Mouse (Mus musculus) stomach, postnatal 0 days (tissue): ENCODE data around the gene Tubal3.

Source experiments
- CTCF ChIP-seq: IDR thresholded peaks from 2 replicates; pipeline ENCODE4 v1.5.1; 2016; ENCODE audit warnings: antibody characterized with exemption, low read depth, mild to moderate bottlenecking, moderate library complexity
- EP300 ChIP-seq: optimal IDR thresholded peaks from 2 replicates; pipeline ENCODE3; 2016; ENCODE audit warnings: antibody characterized with exemption

DNA sequence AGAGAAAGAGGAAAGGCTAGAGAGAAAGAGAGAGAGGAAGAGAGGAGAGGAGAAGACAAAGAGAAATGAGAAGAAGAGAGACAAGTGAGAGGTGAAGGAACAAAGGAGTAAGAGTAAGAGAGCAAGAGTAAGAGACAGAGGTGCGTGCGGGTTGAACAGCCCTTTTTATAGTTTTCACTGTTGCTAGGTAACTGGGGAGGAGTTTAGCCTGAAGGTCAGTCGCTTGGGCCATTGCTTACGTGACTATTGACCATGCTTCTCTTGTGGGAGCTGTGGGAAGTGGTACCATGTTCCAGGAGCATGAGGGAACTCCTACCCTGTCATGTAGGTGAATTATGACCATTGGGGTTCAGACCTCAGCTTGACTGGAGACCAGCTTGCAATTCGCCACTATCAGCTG is 7.7 kb upstream of the Tubal3 start:
- TF ChIP-seq CTCF (no peak), EP300 (no peak)
